Mouse (Mus musculus) layer of hippocampus, adult 2 months (tissue): Measurements from ENCODE around the gene Sash3. TPM values are rescaled to one million over a fixed set of nuclear protein-coding genes. Genes with fewer than 3 reads are reported as not detected.
A peak's percentile ranks its signal among the peaks of the same experiment; 100 is the strongest.
"Not testable (repeated sequence)": the region's sequence is repeated elsewhere in the genome, so short reads cannot be mapped to it uniquely, and the experiment has no call there.

Source experiments
- DNase-seq, 2 experiments: peaks; one replicate each; pipeline ENCODE4 v3.0.0; 2022; ENCODE audit warnings: low spot score in 2 of 2
- H3K27ac ChIP-seq: fragments of 200-600 bp; 2 replicates; pipeline ENCODE4 v1.8.1; 2022
- H3K4me3 ChIP-seq: fragments of 200-600 bp; 2 replicates; pipeline ENCODE4 v1.8.1; 2022; ENCODE audit warnings: mild to moderate bottlenecking
- CTCF ChIP-seq: fragments of 200-600 bp; conservative IDR thresholded peaks from 2 replicates; pipeline ENCODE4 v1.8.1; 2022; ENCODE audit warnings: antibody characterized with exemption, mild to moderate bottlenecking, moderate library complexity
- total RNA-seq, 2 experiments: library from RNA; stranded (reverse); gene quantifications; 2 replicates each; pipeline ENCODE4 v1.2.3; 2021

Sash3 gene
- total RNA-seq, 2 experiments from 2014 or later: 1.5 to 1.8 TPM

- H3K4me3 ChIP-seq: no peak overlapping the region
- peak overlapping the region; percentile 46; the same call in 1 of the 2 replicates for H3K27ac ChIP-seq
- no peak for TF ChIP-seq CTCF
- no peak for DNase-seq
These were observed 51.6 kb downstream of the Sash3 start for GRCm38 (mm10) chrX:48197856-48198255.

GRCm38 (mm10) chrX:48199026-48199425, 52.8 kb downstream of the Sash3 start:
- DNase-seq: no peak
- TF ChIP-seq CTCF: no peak
- H3K27ac ChIP-seq: peak overlapping the region; percentile 36
- H3K4me3 ChIP-seq: no peak overlapping the region

- Histone ChIP-seq H3K27ac (no peak overlapping the region), H3K4me3 (no peak overlapping the region)
- no peak for TF ChIP-seq CTCF
- no peak for DNase-seq
These were observed 54.5 kb downstream of the Sash3 start for GRCm38 (mm10) chrX:48200699-48201098.

- Histone ChIP-seq H3K4me3 (no peak overlapping the region), H3K27ac (no peak overlapping the region)
- no peak for TF ChIP-seq CTCF
- no peak for DNase-seq
These were observed 55.7 kb downstream of the Sash3 start for GRCm38 (mm10) chrX:48201973-48202372.

GRCm38 (mm10) chrX:48202436-48202835, 56.2 kb downstream of the Sash3 start:
- no peak for DNase-seq
- no peak overlapping the region for H3K27ac ChIP-seq
- H3K4me3 ChIP-seq: no peak overlapping the region
- no peak for TF ChIP-seq CTCF

- Histone ChIP-seq H3K27ac (no peak overlapping the region), H3K4me3 (no peak overlapping the region)
- TF ChIP-seq CTCF: no peak
- no peak for DNase-seq
These were observed 56.8 kb downstream of the Sash3 start for GRCm38 (mm10) chrX:48202995-48203394.

GRCm38 (mm10) chrX:48203763-48204162, 57.5 kb downstream of the Sash3 start:
- no peak for TF ChIP-seq CTCF
- Histone ChIP-seq H3K27ac (no peak overlapping the region; the same call in 1 of the 2 replicates), H3K4me3 (no peak overlapping the region)
- no peak for DNase-seq

GRCm38 (mm10) chrX:48204469-48204868, 58.2 kb downstream of the Sash3 start:
- Histone ChIP-seq H3K4me3 (no peak overlapping the region), H3K27ac (no peak overlapping the region; the same call in 1 of the 2 replicates)
- no peak for DNase-seq
- TF ChIP-seq CTCF: no peak

GRCm38 (mm10) chrX:48207761-48208487, 61.7 kb downstream of the Sash3 start:
- peak overlapping the region; percentile 93 for H3K27ac ChIP-seq
- no peak for TF ChIP-seq CTCF
- DNase-seq: no peak
- H3K4me3 ChIP-seq: peak overlapping the region; percentile 74

- Histone ChIP-seq H3K4me3 (peak within 1 kb of the TSS; percentile 74), H3K27ac (peak within 1 kb of the TSS; percentile 93)
- peak; percentile 85 to 89 for DNase-seq
- no peak for TF ChIP-seq CTCF
These were observed 62.4 kb downstream of the Sash3 start, which contains the start of gene Zdhhc9 for GRCm38 (mm10) chrX:48208519-48209185. Gene Zdhhc9, minus strand, starts transcription at chrX:48208878.

- not testable (repeated sequence) for DNase-seq, H3K27ac ChIP-seq, H3K4me3 ChIP-seq
These were observed 63.5 kb downstream of the Sash3 start for GRCm38 (mm10) chrX:48209746-48210145.

Other genes starting within 250 kb of the Sash3 start
- 10 to 100 TPM; 53.5 to 65.1 TPM for gene Ocrl, start 234.0 kb upstream of the Sash3 start, total RNA-seq
- 10 to 100 TPM; 12.2 to 15.4 TPM for gene Apln, start 111.6 kb upstream of the Sash3 start, total RNA-seq
- under 1 TPM; 0.29 to 0.49 TPM for gene Xpnpep2, start 37.7 kb upstream of the Sash3 start, total RNA-seq
- gene Zdhhc9, start 62.4 kb downstream of the Sash3 start, total RNA-seq: 10 to 100 TPM; 41.3 to 41.6 TPM
- 10 to 100 TPM; 16.6 to 20.1 TPM for gene Utp14a, start 110.4 kb downstream of the Sash3 start, total RNA-seq
- 10 to 100 TPM; 15.0 to 21.0 TPM for gene Bcorl1, start 194.9 kb downstream of the Sash3 start, total RNA-seq